In the genomic region with DNA sequence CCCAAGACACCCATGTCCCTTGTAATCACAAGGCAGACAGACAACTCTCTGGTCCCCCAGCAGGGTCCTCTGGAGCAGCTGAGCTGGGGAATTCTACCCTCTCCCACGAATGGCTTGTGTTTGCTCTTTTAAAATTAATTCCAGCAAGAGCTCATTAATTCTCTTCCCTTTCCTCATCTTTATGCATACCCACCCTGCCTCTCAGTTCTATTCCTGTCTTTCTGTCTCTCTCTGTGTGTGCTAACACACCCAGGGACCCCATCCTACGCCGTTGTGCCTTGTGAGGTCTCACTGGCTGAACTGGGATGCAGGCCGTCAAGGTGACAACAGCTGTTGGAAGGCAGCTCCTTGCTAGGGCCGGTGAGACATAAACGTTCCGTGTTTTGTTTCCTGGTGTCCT, we compare ENCODE assay signal across 12 mouse cellular contexts. TPM values are rescaled to one million over a fixed set of nuclear protein-coding genes. Genes with fewer than 3 reads are reported as not detected.
DNase-seq lines count a peak whose midpoint lies in the region; ATAC-seq lines count a peak whose summit lies in the region.
"Had no signal": no experiment of that assay in that cellular context is flagged by ENCODE, and none has a peak within 500 bp of the region (broad histone marks: within the 10 kb centered on the region; RNA-seq: fewer than 3 reads in every experiment).

No protein-coding gene starts in this region.

- H3K9me3 ChIP-seq in embryonic facial prominence, embryonic 10.5 days, result no peaks in the 10 kb centered on the region
- H3K9me3 ChIP-seq in embryonic facial prominence, embryonic 15.5 days (replicated peaks), result no peaks in the 10 kb centered on the region
- H3K9me3 ChIP-seq in hindbrain, embryonic 13.5 days, result no peaks in the 10 kb centered on the region
- no peaks in the 10 kb centered on the region for H3K9me3 ChIP-seq in midbrain, embryonic 15.5 days
- H3K9me3 ChIP-seq: lung, embryonic 15.5 days had no signal

- no peak for DNase-seq in embryonic facial prominence, embryonic 10.5 days (ENCODE audit: low spot score)
- no peak for DNase-seq in right cerebral cortex, postnatal 4 days
- no peak for DNase-seq in layer of hippocampus, adult 9-10 months (ENCODE audit: low spot score)
- DNase-seq in retina, postnatal 1 day, result no peak
- DNase-seq: cerebellum, adult 11 months; right cerebral cortex, postnatal 25 days; thymus, adult 18-20 months had no signal

- 0 out of 2 replicates have a peak overlapping the region, but pooled peaks have one; percentile 32 for H3K27ac ChIP-seq in embryonic facial prominence, embryonic 10.5 days (replicated peaks)
- H3K27ac ChIP-seq in embryonic facial prominence, embryonic 15.5 days (replicated peaks), result peak overlapping the region; percentile 70
- peak overlapping the region; percentile 82 for H3K27ac ChIP-seq in hindbrain, embryonic 13.5 days
- peak overlapping the region; percentile 77 for H3K27ac ChIP-seq in midbrain, embryonic 15.5 days
- H3K27ac ChIP-seq: lung, embryonic 15.5 days had no signal

- WGBS in embryonic facial prominence, embryonic 10.5 days, result 83% methylated on average over 7 of the region's 7 CpGs
- 41% methylated on average over 7 of the region's 7 CpGs for WGBS in embryonic facial prominence, embryonic 15.5 days
- 37% methylated on average over 7 of the region's 7 CpGs for WGBS in hindbrain, embryonic 13.5 days
- 29% methylated on average over 7 of the region's 7 CpGs for WGBS in midbrain, embryonic 15.5 days

- no peak overlapping the region for H3K4me3 ChIP-seq in embryonic facial prominence, embryonic 10.5 days
- H3K4me3 ChIP-seq in embryonic facial prominence, embryonic 15.5 days (replicated peaks), result no peak overlapping the region
- no peak overlapping the region for H3K4me3 ChIP-seq in hindbrain, embryonic 13.5 days
- H3K4me3 ChIP-seq in midbrain, embryonic 15.5 days, result no peak overlapping the region
- H3K4me3 ChIP-seq: lung, embryonic 15.5 days had no signal

- peaks cover 47% of the 10 kb centered on the region for H3K27me3 ChIP-seq in embryonic facial prominence, embryonic 10.5 days (replicated peaks; ENCODE audit: low read depth, poor library complexity, severe bottlenecking)
- no peaks in the 10 kb centered on the region for H3K27me3 ChIP-seq in embryonic facial prominence, embryonic 15.5 days
- H3K27me3 ChIP-seq in hindbrain, embryonic 13.5 days, result no peaks in the 10 kb centered on the region
- H3K27me3 ChIP-seq in midbrain, embryonic 15.5 days (replicated peaks), result no peaks in the 10 kb centered on the region

- no peak overlapping the region for H3K9ac ChIP-seq in embryonic facial prominence, embryonic 15.5 days
- peak overlapping the region; percentile 51; the same call in 1 of the 2 replicates for H3K9ac ChIP-seq in hindbrain, embryonic 13.5 days
- no peak overlapping the region for H3K9ac ChIP-seq in midbrain, embryonic 15.5 days
- H3K9ac ChIP-seq: lung, embryonic 15.5 days had no signal

- H3K4me2 ChIP-seq in embryonic facial prominence, embryonic 15.5 days (replicated peaks), result no peak overlapping the region
- H3K4me2 ChIP-seq in hindbrain, embryonic 13.5 days, result no peak overlapping the region
- no peak overlapping the region for H3K4me2 ChIP-seq in midbrain, embryonic 15.5 days
- H3K4me2 ChIP-seq: liver, embryonic 11.5 days; lung, embryonic 15.5 days had no signal

- ATAC-seq in embryonic facial prominence, embryonic 15.5 days (ENCODE audit: insufficient number of reproducible peaks, low FRiP score, low TSS enrichment, low read depth), result 0 out of 2 replicates have a peak, but pooled peaks have one; percentile 22
- no peak for ATAC-seq in hindbrain, embryonic 13.5 days (ENCODE audit: low FRiP score)
- ATAC-seq in midbrain, embryonic 15.5 days (replicated peaks), result peak; percentile 22; the same call in 1 of the 2 replicates

- H3K36me3 ChIP-seq in embryonic facial prominence, embryonic 10.5 days (replicated peaks), result no peaks in the 10 kb centered on the region
- H3K36me3 ChIP-seq in embryonic facial prominence, embryonic 15.5 days, result no peaks in the 10 kb centered on the region
- no peaks in the 10 kb centered on the region for H3K36me3 ChIP-seq in hindbrain, embryonic 13.5 days
- no peaks in the 10 kb centered on the region for H3K36me3 ChIP-seq in midbrain, embryonic 15.5 days (replicated peaks)
- H3K36me3 ChIP-seq: lung, embryonic 15.5 days had no signal

- H3K4me1 ChIP-seq in embryonic facial prominence, embryonic 10.5 days, result peaks cover 50% of the 10 kb centered on the region
- H3K4me1 ChIP-seq in embryonic facial prominence, embryonic 15.5 days, result peaks cover 26% of the 10 kb centered on the region
- H3K4me1 ChIP-seq in hindbrain, embryonic 13.5 days (replicated peaks), result peaks cover 79% of the 10 kb centered on the region
- peaks cover 58% of the 10 kb centered on the region for H3K4me1 ChIP-seq in midbrain, embryonic 15.5 days

RNA-seq across cellular contexts. Expression of gene Plekha6, which starts 35.7 kb away (rescaled TPM):
- polyA plus RNA-seq in embryonic facial prominence, embryonic 10.5 days (2016; fragmentation: Nextera tagmentation; extraction: Ambion mirVana), result 3.4 and 3.7 TPM in 2 replicates
- 7.2 and 7.8 TPM in 2 replicates for polyA plus RNA-seq in embryonic facial prominence, embryonic 15.5 days (2015; fragmentation: Nextera tagmentation; extraction: Ambion mirVana)
- 20.4 and 20.7 TPM in 2 replicates for polyA plus RNA-seq in hindbrain, embryonic 13.5 days (2015; fragmentation: Nextera tagmentation; extraction: Ambion mirVana)
- 21.4 and 23.4 TPM in 2 replicates for polyA plus RNA-seq in midbrain, embryonic 15.5 days (2015; fragmentation: Nextera tagmentation; extraction: Ambion mirVana)

Comparison
In these comparisons a context has a peak if more than half of its experiments do, and no peak if none do; other contexts are left out.
1. H3K27ac ChIP-seq: peak in every context shown above with its lines; median percentile 82 in hindbrain, embryonic 13.5 days; 77 in midbrain, embryonic 15.5 days; 70 in embryonic facial prominence, embryonic 15.5 days; 32 in embryonic facial prominence, embryonic 10.5 days.